Mouse (Mus musculus): Measurements from ENCODE around the gene Atg10.

DNA sequence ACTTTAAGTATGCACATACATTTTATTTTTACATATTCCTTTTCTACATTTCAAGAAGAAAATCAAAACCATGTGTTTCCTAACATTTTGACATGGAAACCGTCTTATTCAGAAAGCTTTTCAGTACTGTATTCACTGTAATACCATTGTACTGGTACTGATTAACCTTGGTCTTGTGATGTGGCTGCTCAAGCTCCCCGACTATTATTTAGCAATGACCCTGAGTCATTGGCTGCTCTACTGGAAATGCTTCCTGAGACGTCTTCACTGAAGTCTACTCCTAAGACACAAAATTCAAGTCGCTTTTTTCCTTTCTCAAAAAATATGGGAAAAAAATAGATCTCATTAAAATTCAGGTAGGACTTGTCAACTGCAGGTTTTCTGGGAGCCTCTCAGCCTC, 105.6 kb downstream of the Atg10 start:
- TF ChIP-seq CTCF (IDR thresholded peaks at IDR 0.05; ENCODE audit: borderline replicate concordance, insufficient read depth, low read length): no peak
- TF ChIP-seq POLR2A (IDR thresholded peaks at IDR 0.05; ENCODE audit: low read depth, low read length): no peak
